Mouse (Mus musculus) intestine, postnatal 0 days (tissue): ENCODE measurements at regions not wholly inside any gene's neighbourhood (a gene's known extent, or its start where the extent isn't known, plus 50 kb on each side); places are given as distances from the start of the nearest gene placed in this dataset.

Source experiments
- ATAC-seq: fragments of 200-750 bp; cut with Nextera tagmentation; 2 replicates; pipeline ENCODE4 v1.8.0; 2017; ENCODE audit warnings: mild to moderate bottlenecking, moderate TSS enrichment, moderate library complexity
- H3K27ac ChIP-seq: fragments of 300-500 bp; sonication (generic); 2 replicates; pipeline ENCODE4 v1.5.1; 2014; ENCODE audit warnings: mild to moderate bottlenecking, low read depth, low read length, moderate library complexity
- H3K27me3 ChIP-seq: fragments of 300-500 bp; sonication (generic); replicated peaks from 2 replicates; pipeline ENCODE4 v1.6.1; 2014; ENCODE audit warnings: low read length, mixed read lengths; ENCODE audit not compliant: control insufficient read depth, insufficient read depth
- H3K36me3 ChIP-seq: fragments of 300-500 bp; sonication (generic); 2 replicates; pipeline ENCODE4 v1.6.1; 2014; ENCODE audit warnings: mild to moderate bottlenecking, moderate library complexity; ENCODE audit not compliant: control insufficient read depth, insufficient read depth
- H3K4me1 ChIP-seq: fragments of 300-500 bp; sonication (generic); replicated peaks from 2 replicates; pipeline ENCODE4 v1.6.1; 2014; ENCODE audit warnings: antibody characterized with exemption, low read length, mixed read lengths; ENCODE audit not compliant: control insufficient read depth, insufficient read depth
- H3K4me2 ChIP-seq: fragments of 300-500 bp; sonication (generic); replicated peaks from 2 replicates; pipeline ENCODE4 v1.6.1; 2014; ENCODE audit warnings: low read depth, mild to moderate bottlenecking, moderate library complexity
- H3K4me3 ChIP-seq: fragments of 300-500 bp; sonication (generic); 2 replicates; pipeline ENCODE4 v1.5.1; 2014; ENCODE audit warnings: low read depth, low read length
- H3K9ac ChIP-seq: fragments of 300-500 bp; sonication (generic); 2 replicates; pipeline ENCODE4 v1.6.1; 2014; ENCODE audit warnings: mild to moderate bottlenecking, low read depth, low read length
- H3K9me3 ChIP-seq: fragments of 300-500 bp; sonication (generic); 2 replicates; pipeline ENCODE4 v1.6.1; 2016; ENCODE audit warnings: mixed run types; ENCODE audit not compliant: control insufficient read depth
- CTCF ChIP-seq: sonication (generic); IDR thresholded peaks from 2 replicates; pipeline ENCODE4 v1.5.1; 2016; ENCODE audit warnings: low read depth, mild to moderate bottlenecking, control low read depth, antibody characterized with exemption, moderate library complexity
- WGBS: fragments of 180-500 bp; shearing (Covaris S2); extraction: QIAGEN DNeasy Blood & Tissue Kit; methylation state at CpG from one replicate; pipeline ENCODE4 v1.1.7; 2014; 5-methylcytosine and 5-hydroxymethylcytosine counted together

GRCm38 (mm10) chr12:112337443-112337842 is 151.8 kb upstream of the A530016L24Rik start:
- Histone ChIP-seq H3K36me3 (no peaks in the 10 kb centered on the region), H3K27ac (no peak overlapping the region), H3K4me1 (peaks cover 5% of the 10 kb centered on the region; the same call in 1 of the 2 replicates), H3K4me3 (no peak overlapping the region), H3K27me3 (no peaks in the 10 kb centered on the region), H3K4me2 (no peak overlapping the region), H3K9me3 (no peaks in the 10 kb centered on the region), H3K9ac (no peak overlapping the region)
- WGBS = 76% methylated on average over 11 of the region's 11 CpGs
- ATAC-seq = no peak
- TF ChIP-seq CTCF = no peak

GRCm38 (mm10) chr12:112338976-112339375 is 150.3 kb upstream of the A530016L24Rik start:
- peaks cover 8% of the 10 kb centered on the region; the same call in 1 of the 2 replicates for H3K4me1 ChIP-seq
- WGBS = 86% methylated on average over 15 of the region's 15 CpGs
- H3K9ac ChIP-seq = no peak overlapping the region
- H3K4me2 ChIP-seq = no peak overlapping the region
- H3K9me3 ChIP-seq = no peaks in the 10 kb centered on the region
- no peak overlapping the region for H3K27ac ChIP-seq
- no peak for ATAC-seq
- TF ChIP-seq CTCF = no peak
- no peak overlapping the region for H3K4me3 ChIP-seq
- H3K36me3 ChIP-seq = no peaks in the 10 kb centered on the region
- no peaks in the 10 kb centered on the region for H3K27me3 ChIP-seq

GRCm38 (mm10) chr12:112339481-112340179 is 149.6 kb upstream of the A530016L24Rik start:
- H3K27ac ChIP-seq = no peak overlapping the region
- H3K36me3 ChIP-seq = no peaks in the 10 kb centered on the region
- peak; percentile 71 for ATAC-seq
- H3K4me1 ChIP-seq = peaks cover 8% of the 10 kb centered on the region; the same call in 1 of the 2 replicates
- no peaks in the 10 kb centered on the region for H3K27me3 ChIP-seq
- no peaks in the 10 kb centered on the region for H3K9me3 ChIP-seq
- H3K9ac ChIP-seq = no peak overlapping the region
- TF ChIP-seq CTCF = no peak
- WGBS = 41% methylated on average over 11 of the region's 11 CpGs
- no peak overlapping the region for H3K4me3 ChIP-seq
- no peak overlapping the region for H3K4me2 ChIP-seq

GRCm38 (mm10) chr12:112340248-112340647 is 149.0 kb upstream of the A530016L24Rik start:
- no peak for TF ChIP-seq CTCF
- WGBS = 57% methylated on average over 5 of the region's 5 CpGs

GRCm38 (mm10) chr12:112341726-112342469 is 147.3 kb upstream of the A530016L24Rik start:
- H3K36me3 ChIP-seq = no peaks in the 10 kb centered on the region
- H3K9me3 ChIP-seq = no peaks in the 10 kb centered on the region
- peaks cover 8% of the 10 kb centered on the region; the same call in 1 of the 2 replicates for H3K4me1 ChIP-seq
- no peak overlapping the region for H3K9ac ChIP-seq
- no peak for ATAC-seq
- H3K4me2 ChIP-seq = no peak overlapping the region
- no peaks in the 10 kb centered on the region for H3K27me3 ChIP-seq
- H3K4me3 ChIP-seq = no peak overlapping the region
- TF ChIP-seq CTCF = no peak
- H3K27ac ChIP-seq = no peak overlapping the region
- 59% methylated on average over 8 of the region's 8 CpGs for WGBS

More at GRCm38 (mm10) chr12:112340248-112340647, 149.0 kb upstream of the A530016L24Rik start:
- Histone ChIP-seq H3K9me3 (no peaks in the 10 kb centered on the region), H3K4me1 (peaks cover 8% of the 10 kb centered on the region; the same call in 1 of the 2 replicates), H3K9ac (no peak overlapping the region), H3K4me2 (no peak overlapping the region), H3K4me3 (no peak overlapping the region), H3K27me3 (no peaks in the 10 kb centered on the region), H3K36me3 (no peaks in the 10 kb centered on the region), H3K27ac (no peak overlapping the region)
- no peak for ATAC-seq

- no peak for ATAC-seq
- WGBS = 80% methylated on average over 3 of the region's 3 CpGs
- no peak for TF ChIP-seq CTCF
- H3K27me3 ChIP-seq = no peaks in the 10 kb centered on the region
- no peak overlapping the region for H3K9ac ChIP-seq
- peaks cover 8% of the 10 kb centered on the region; the same call in 1 of the 2 replicates for H3K4me1 ChIP-seq
- no peak overlapping the region for H3K4me3 ChIP-seq
- H3K4me2 ChIP-seq = no peak overlapping the region
- H3K27ac ChIP-seq = no peak overlapping the region
- H3K36me3 ChIP-seq = no peaks in the 10 kb centered on the region
- no peaks in the 10 kb centered on the region for H3K9me3 ChIP-seq
Measured at GRCm38 (mm10) chr12:112343064-112343463, 146.2 kb upstream of the A530016L24Rik start.
